Mouse (Mus musculus): ENCODE results near the gene Stradb. TPM values are rescaled to one million over a fixed set of nuclear protein-coding genes. Genes with fewer than 3 reads are reported as not detected.

The Stradb gene
- polyA plus RNA-seq, 1 experiment from 2014 or later, result 20.2 TPM

- H3K4me1 ChIP-seq, result peaks cover 30% of the 10 kb centered on the region
- WGBS, result 94% methylated on average over 6 of the region's 6 CpGs
These were observed 2.2 kb upstream of the Stradb start for GRCm38 (mm10) chr1:58971097-58971496.

GRCm38 (mm10) chr1:58972851-58973365 is 414 bp upstream of the Stradb start:
- H3K27ac ChIP-seq, result peak overlapping the region; percentile 90
- peak overlapping the region; percentile 87 for H3K4me3 ChIP-seq
- DNase-seq (ENCODE audit: low spot score), result no peak
- H3K36me3 ChIP-seq, result no peaks in the 10 kb centered on the region
- H3K9me3 ChIP-seq (replicated peaks), result no peaks in the 10 kb centered on the region
- under 1% methylated on average over 28 of the region's 28 CpGs for WGBS
- H3K4me1 ChIP-seq, result peaks cover 30% of the 10 kb centered on the region
- no peaks in the 10 kb centered on the region for H3K27me3 ChIP-seq (ENCODE audit: low read depth, poor library complexity, severe bottlenecking)

More at GRCm38 (mm10) chr1:58971097-58971496, 2.2 kb upstream of the Stradb start:
- DNase-seq (ENCODE audit: low spot score), result no peak
- no peak overlapping the region for H3K27ac ChIP-seq
- no peak overlapping the region for H3K4me3 ChIP-seq
- H3K27me3 ChIP-seq (ENCODE audit: low read depth, poor library complexity, severe bottlenecking), result no peaks in the 10 kb centered on the region
- H3K36me3 ChIP-seq, result no peaks in the 10 kb centered on the region
- H3K9me3 ChIP-seq (replicated peaks), result no peaks in the 10 kb centered on the region

- H3K9me3 ChIP-seq (replicated peaks), result no peaks in the 10 kb centered on the region
- H3K27me3 ChIP-seq (ENCODE audit: low read depth, poor library complexity, severe bottlenecking), result no peaks in the 10 kb centered on the region
- no peak overlapping the region for H3K27ac ChIP-seq
- H3K36me3 ChIP-seq, result peaks cover 27% of the 10 kb centered on the region
- WGBS, result 89% methylated on average over 3 of the region's 3 CpGs
- H3K4me1 ChIP-seq, result no peaks in the 10 kb centered on the region
- H3K4me3 ChIP-seq, result no peak overlapping the region
- no peak for DNase-seq (ENCODE audit: low spot score)
These were observed 9.0 kb downstream of the Stradb start for GRCm38 (mm10) chr1:58982276-58982675.

GRCm38 (mm10) chr1:58984586-58984985 is 11.3 kb downstream of the Stradb start:
- no peaks in the 10 kb centered on the region for H3K4me1 ChIP-seq
- no peak for DNase-seq (ENCODE audit: low spot score)
- H3K36me3 ChIP-seq, result peaks cover 27% of the 10 kb centered on the region
- 88% methylated on average over 5 of the region's 5 CpGs for WGBS
- H3K4me3 ChIP-seq, result no peak overlapping the region
- H3K27me3 ChIP-seq (ENCODE audit: low read depth, poor library complexity, severe bottlenecking), result no peaks in the 10 kb centered on the region
- no peaks in the 10 kb centered on the region for H3K9me3 ChIP-seq (replicated peaks)
- H3K27ac ChIP-seq, result no peak overlapping the region

GRCm38 (mm10) chr1:58993144-58993543 is 19.8 kb downstream of the Stradb start:
- H3K9me3 ChIP-seq (replicated peaks), result no peaks in the 10 kb centered on the region
- DNase-seq (ENCODE audit: low spot score), result no peak
- no peak overlapping the region for H3K4me3 ChIP-seq
- 85% methylated on average over 7 of the region's 7 CpGs for WGBS
- peaks cover 13% of the 10 kb centered on the region for H3K36me3 ChIP-seq
- no peaks in the 10 kb centered on the region for H3K27me3 ChIP-seq (ENCODE audit: low read depth, poor library complexity, severe bottlenecking)
- no peaks in the 10 kb centered on the region for H3K4me1 ChIP-seq
- H3K27ac ChIP-seq, result no peak overlapping the region

- Histone ChIP-seq H3K4me1 (no peaks in the 10 kb centered on the region), H3K36me3 (peaks cover 13% of the 10 kb centered on the region), H3K27ac (no peak overlapping the region), H3K27me3 (ENCODE audit: low read depth, poor library complexity, severe bottlenecking) (no peaks in the 10 kb centered on the region), H3K4me3 (no peak overlapping the region), H3K9me3 (replicated peaks) (no peaks in the 10 kb centered on the region)
- WGBS, result 56% methylated on average over 1 of the region's 1 CpGs
- no peak for DNase-seq (ENCODE audit: low spot score)
These were observed 20.4 kb downstream of the Stradb start for GRCm38 (mm10) chr1:58993723-58994122.

- H3K36me3 ChIP-seq, result peaks cover 13% of the 10 kb centered on the region
- no peaks in the 10 kb centered on the region for H3K9me3 ChIP-seq (replicated peaks)
- no peak overlapping the region for H3K4me3 ChIP-seq
- WGBS, result 90% methylated on average over 5 of the region's 5 CpGs
- H3K27ac ChIP-seq, result no peak overlapping the region
- H3K4me1 ChIP-seq, result no peaks in the 10 kb centered on the region
- no peaks in the 10 kb centered on the region for H3K27me3 ChIP-seq (ENCODE audit: low read depth, poor library complexity, severe bottlenecking)
- no peak for DNase-seq (ENCODE audit: low spot score)
These were observed 22.0 kb downstream of the Stradb start for GRCm38 (mm10) chr1:58995313-58995712.

GRCm38 (mm10) chr1:59009250-59009649 is 35.9 kb downstream of the Stradb start:
- H3K4me1 ChIP-seq, result no peaks in the 10 kb centered on the region
- H3K4me3 ChIP-seq, result no peak overlapping the region
- H3K27me3 ChIP-seq (ENCODE audit: low read depth, poor library complexity, severe bottlenecking), result no peaks in the 10 kb centered on the region
- H3K36me3 ChIP-seq, result no peaks in the 10 kb centered on the region
- H3K9me3 ChIP-seq (replicated peaks), result no peaks in the 10 kb centered on the region
- H3K27ac ChIP-seq, result no peak overlapping the region
- WGBS, result 45% methylated on average over 4 of the region's 4 CpGs
- DNase-seq (ENCODE audit: low spot score), result no peak

GRCm38 (mm10) chr1:59021556-59021955 is 48.2 kb downstream of the Stradb start:
- DNase-seq (ENCODE audit: low spot score), result no peak
- Histone ChIP-seq H3K27ac (no peak overlapping the region), H3K9me3 (replicated peaks) (no peaks in the 10 kb centered on the region), H3K36me3 (no peaks in the 10 kb centered on the region), H3K27me3 (ENCODE audit: low read depth, poor library complexity, severe bottlenecking) (no peaks in the 10 kb centered on the region), H3K4me3 (no peak overlapping the region), H3K4me1 (no peaks in the 10 kb centered on the region)
- WGBS, result 83% methylated on average over 3 of the region's 3 CpGs

- 89% methylated on average over 5 of the region's 5 CpGs for WGBS
- H3K27me3 ChIP-seq (ENCODE audit: low read depth, poor library complexity, severe bottlenecking), result no peaks in the 10 kb centered on the region
- no peak overlapping the region for H3K27ac ChIP-seq
- no peaks in the 10 kb centered on the region for H3K4me1 ChIP-seq
- no peak overlapping the region for H3K4me3 ChIP-seq
- no peak for DNase-seq (ENCODE audit: low spot score)
- H3K9me3 ChIP-seq (replicated peaks), result no peaks in the 10 kb centered on the region
- H3K36me3 ChIP-seq, result no peaks in the 10 kb centered on the region
These were observed 64.4 kb downstream of the Stradb start for GRCm38 (mm10) chr1:59037723-59038122.

Other genes starting within 250 kb of the Stradb start
- 12.7 and 18.3 TPM in 2 replicates for gene Casp8, start 178.1 kb upstream of the Stradb start, polyA plus RNA-seq (2016; fragmentation: Nextera tagmentation; extraction: Ambion mirVana)
- gene Trak2, start 92 bp upstream of the Stradb start, polyA plus RNA-seq (2016; fragmentation: Nextera tagmentation; extraction: Ambion mirVana), result 7.5 and 9.3 TPM in 2 replicates
- gene C2cd6, start 121.4 kb downstream of the Stradb start, polyA plus RNA-seq (2016; fragmentation: Nextera tagmentation; extraction: Ambion mirVana), result not detected in 2 replicates
- 34.0 and 36.5 TPM in 2 replicates for gene Tmem237, start 146.9 kb downstream of the Stradb start, polyA plus RNA-seq (2016; fragmentation: Nextera tagmentation; extraction: Ambion mirVana)
- gene Mpp4, start 189.9 kb downstream of the Stradb start, polyA plus RNA-seq (2016; fragmentation: Nextera tagmentation; extraction: Ambion mirVana), result 0.20 and 0.35 TPM in 2 replicates

Data from limb, embryonic 10.5 days (tissue).